Mouse (Mus musculus) natural killer cell, adult 2 months (primary cell): ENCODE measurements around the gene Rngtt.
"Not testable (repeated sequence)": the region's sequence is repeated elsewhere in the genome, so short reads cannot be mapped to it uniquely, and the experiment has no call there.

ENCODE experiments used
- DNase-seq, 2 experiments: peaks; one replicate each; pipeline ENCODE4 v3.0.0; 2022; ENCODE audit warnings: low spot score in 2 of 2

Rngtt gene

DNA sequence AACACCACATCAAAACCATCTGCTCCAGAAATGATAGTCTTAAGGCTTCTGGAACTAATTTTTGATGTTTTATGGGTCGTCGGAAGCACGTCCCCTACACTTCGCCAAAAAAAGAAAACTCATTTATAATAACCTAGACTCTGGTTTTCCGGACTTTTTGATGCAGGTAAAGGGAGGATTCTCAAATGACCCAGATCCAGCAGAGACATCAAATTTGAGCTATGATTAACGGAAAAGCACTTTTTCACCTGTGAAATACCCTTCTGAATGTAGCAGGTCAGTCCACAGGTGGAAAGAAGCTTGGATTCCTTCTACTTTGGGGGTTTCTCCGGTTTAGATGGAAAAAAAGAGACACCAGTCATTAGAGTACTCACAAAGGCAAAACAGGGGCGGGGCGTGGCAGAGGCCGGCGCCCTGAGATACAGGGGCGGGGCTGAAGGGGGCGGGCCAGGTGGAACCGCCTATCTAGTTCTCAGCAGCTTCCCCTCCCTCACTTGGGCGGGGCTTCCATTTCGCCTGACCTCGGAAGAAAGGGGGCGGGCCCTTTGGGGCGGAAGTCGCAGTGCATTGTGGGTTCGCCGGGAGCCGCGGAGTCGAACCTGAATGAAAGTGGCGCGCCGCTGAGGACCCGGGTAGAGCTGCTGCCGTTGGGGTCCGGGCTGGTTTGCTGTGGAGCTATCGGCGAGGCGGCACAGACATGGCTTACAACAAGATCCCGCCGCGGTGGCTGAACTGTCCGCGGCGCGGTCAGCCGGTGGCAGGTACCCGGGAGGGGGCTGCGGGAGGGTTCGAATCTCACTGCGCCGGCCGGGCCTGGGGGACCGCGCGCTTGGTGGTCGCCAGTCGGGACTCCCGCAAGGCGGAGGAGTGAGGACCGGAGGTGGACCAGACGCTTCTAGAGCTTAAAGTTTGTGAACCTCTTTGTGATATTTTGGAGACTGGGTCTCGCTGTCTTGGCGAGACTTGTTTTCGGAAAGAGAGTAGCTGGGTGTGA lies at the start of gene Rngtt:
Gene Rngtt, plus strand, starts transcription at position 548 of the 994 bp plus-strand sequence.
- DNase-seq = peak; percentile 97 to 98

DNA sequence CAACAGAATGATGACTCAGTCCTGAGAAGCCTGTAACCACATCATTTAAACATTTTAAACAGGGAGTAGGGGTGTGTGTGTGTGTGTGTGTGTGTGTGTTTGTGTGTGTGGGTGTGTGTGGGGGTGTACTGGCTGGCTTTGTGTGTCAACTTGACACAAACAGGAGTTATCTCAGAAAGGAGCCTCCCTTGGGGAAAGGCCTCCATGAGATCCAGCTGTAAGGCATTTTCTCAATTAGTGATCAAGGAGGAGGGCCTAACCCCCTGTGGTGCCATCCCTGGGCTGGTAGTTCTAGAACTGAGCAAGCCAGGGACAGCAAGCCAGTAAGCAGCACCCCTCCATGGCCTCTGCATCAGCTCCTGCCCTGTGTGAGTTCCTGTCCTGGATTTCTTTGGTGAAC lies 49.8 kb upstream of the Rngtt start:
- no peak for DNase-seq

DNA sequence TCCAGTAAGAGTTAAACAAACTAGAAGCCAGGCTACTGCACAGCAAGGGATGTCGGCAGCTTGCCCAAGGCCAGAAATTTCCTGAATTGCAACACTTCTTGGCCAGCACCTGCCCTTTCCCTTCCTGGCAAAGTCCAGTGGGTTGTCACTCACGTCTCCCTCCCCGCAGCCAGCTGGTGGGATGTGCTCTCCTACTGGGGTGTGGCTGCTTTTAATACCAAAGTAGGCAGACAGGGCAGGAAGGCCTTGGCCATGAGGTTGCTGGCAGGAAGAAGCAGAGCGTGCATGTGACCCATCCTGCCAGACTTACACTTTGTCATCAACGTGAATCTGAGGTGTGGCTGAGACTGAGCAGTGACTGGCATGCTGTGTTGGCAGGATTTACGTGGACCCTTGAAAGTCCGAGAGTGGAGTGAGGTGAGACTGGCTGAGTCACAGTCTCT lies 48.8 kb upstream of the Rngtt start:
- peak; percentile 40 to 52 for DNase-seq

DNA sequence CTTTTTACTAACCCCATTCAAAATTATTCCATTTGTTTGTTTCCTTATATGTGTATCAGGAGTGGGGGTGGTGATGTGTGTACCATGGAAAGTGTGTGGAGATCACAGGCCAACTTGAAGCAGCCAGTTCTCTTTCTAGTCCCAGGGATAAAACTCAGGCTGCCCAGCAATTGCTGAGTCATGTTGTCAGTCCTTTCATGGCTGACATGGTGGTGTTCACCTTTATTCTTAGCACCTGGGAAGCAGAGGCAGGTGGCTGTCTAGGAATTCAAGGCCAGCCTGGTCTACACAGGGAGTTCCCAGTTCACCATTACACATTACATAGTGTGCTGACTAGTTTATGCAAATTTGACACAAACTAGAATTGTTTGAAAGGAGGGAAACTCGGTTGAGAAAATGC lies 47.2 kb upstream of the Rngtt start:
- DNase-seq = no peak

DNA sequence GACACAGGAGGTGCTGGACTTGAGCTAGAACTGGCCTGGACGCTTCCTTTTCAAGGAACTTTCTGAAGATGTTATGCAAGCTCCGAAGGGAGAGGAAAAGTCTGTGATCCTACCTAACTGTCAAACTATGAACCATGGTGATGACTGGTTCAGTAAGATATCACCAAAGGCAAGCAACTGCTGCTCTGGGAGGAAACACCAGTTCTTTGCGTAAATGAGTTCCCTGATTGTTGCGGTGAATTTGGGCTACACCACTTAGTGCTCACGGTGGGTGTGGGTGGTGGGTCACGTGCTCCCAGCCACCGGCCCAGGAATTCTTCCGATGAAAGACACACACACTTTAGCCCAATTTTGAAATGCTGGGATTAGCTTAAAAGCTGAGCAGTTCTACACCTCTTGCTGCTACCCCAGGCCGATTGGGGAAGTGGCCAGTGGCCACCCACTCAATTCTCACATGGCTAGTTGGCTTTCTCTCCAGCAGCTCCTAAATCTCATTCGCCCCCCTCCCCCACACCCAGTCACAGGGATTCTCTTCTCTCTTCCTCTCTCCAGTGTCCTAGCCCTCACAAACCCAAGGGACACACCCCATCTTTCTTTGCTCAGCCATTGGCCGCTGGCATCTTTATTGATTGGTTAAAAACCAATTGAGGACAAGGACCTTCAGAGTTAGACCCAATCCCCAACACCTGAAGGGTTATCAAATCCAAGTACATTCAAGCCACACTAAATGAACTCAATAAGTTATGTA lies 45.0 kb upstream of the Rngtt start:
- no peak for DNase-seq

DNA sequence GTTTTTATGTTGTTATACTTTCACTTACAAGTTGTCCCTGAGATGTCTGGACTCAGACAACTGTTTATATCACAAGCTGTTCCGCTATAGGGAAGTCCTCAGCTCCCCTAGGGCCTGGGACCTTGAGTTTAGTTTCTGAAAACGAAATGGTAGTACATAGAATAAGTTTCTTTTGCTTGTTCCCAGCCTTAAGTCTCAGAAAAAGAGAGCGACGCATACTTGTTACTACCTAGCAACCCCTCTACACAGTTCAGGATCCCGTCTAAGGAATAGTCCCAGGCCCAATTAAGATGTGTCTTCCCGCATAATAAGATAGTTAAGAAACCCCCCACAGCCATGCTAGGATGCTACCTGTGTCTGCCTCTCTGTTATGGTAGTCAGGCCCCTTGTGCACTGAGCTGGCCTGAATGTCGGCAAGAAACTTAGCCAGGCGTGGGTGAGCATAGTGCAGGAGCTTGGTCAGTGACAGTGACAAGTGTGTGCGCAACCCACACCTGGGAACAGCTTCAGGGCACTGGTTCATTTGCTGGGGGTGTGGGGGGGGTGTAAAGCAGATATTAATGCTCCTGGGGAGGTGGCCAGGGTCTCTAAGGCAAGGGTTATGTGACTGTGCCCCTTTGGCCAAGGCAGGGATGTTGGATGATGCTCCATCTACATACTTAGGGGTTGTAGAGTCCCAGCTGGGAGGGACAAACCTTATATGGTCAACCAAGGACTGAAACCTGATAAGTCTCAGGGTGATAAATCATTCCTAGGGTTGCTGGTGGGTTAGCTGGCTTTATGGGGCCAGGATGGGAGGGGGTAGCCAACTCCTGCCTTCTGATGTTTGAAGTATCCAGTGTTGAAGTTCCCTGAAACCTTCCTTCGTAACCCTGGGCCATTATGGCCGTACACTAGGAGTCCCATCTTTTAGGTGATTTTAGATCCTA lies 39.5 kb upstream of the Rngtt start:
- DNase-seq = no peak

DNA sequence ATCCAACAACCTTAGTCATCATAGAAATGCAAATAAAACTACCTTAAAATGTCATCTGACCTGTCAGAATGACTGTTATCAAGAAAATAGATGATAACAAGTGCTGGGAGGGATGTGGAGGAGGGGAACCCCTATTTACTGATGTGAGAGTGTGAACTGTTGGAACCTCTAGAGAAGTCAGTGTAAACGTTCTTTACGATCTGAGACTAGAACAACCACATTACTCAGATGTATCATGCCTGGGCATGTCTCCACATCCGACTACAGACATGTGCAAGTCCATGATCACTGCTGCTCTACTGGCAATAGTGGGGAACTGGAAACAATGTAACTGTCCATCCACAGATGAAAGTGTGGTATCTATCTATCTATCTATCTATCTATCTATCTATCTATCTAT lies 36.7 kb upstream of the Rngtt start:
- DNase-seq = no peak

DNA sequence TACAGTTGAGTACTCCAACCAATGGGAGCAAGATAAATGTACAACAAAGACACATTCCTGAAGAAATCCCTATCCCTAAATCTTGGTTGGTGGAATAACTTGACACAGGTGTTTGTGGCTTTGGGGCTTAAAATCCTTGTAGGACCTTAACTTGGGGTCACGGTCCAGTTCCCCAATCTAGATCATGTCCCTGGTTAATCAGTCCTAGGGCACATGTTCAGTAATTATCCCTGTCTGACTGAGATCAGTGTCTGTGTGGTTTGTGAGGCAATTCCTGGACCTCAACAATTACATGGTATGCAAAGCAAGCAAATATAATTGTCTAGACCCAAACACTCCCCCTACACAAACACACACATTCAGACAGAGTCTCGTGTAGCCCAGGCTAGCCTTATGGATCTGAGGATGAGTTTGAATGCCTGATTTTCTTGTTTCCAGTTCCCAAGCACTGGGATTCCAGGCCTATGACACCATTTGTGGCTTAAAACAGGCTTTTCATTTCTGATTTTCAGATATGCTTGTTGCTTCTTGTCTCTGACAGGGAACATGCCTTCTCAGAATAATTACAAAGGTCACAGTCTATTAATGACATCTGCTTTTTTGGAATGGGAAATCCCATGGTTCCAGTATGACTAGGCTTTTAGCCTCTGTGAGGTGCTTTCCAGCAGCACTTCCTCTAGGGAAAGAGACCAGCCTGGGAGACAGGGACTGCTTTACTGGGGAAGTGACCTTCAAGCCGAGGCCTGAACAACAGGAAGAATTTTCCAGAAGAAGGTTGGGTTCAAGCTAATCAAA lies 28.0 kb upstream of the Rngtt start:
- DNase-seq = no peak

DNA sequence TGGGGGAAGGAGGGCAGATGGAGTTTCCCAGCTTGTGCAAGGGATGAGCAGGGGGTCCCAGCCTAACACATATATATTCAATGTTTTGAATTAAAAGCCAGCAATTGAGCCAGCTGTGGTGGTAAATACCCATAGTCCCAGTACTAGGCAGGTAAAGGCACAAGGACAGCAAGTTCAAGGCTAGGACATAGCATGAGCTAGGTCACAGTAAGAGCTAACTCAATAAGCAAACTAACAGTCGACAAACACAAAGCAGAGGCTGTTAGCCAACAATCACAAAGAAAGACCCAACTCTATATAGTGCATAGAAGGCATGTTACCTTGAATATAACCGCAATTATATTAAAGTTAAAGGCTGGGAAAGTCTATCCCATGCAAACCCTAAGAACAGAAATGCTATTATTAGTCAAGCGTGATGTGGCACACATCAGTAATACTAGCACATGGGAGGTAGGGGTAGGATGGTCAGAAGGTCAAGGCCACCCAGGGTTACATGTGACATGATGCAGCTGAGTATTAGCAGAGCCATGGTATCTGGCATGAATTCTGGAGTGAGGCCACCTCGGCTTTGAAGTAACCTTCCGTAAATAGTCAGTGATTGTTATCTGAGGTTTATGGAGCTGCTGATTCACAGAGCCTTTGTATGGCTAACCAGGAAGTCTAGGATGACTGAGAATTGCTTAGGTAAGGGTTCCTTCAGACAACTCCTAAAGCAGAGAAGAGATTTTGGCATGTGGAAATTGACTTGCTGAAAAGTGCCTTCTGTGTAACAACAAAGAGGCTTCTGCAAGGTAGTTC lies 25.8 kb upstream of the Rngtt start:
- DNase-seq = no peak

DNA sequence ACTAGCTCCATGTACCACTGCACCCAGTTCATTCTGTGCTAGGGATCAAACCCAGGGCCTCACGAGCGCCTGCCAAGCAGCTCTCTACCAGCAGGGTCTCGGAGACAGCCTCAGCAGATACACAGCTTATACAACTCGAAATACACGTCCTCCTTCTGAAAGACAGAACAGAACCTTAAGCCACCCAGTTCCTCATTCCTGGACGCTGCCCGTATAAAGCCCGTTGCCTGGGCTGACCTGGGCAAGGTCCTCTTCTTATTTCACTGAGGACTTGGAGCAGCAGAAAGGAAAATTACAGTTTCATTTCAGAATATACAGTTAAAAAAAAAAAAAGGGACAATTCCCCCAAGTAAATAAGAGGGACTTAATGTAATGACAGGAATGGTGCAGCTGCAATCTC lies 24.7 kb upstream of the Rngtt start:
- DNase-seq = no peak

DNA sequence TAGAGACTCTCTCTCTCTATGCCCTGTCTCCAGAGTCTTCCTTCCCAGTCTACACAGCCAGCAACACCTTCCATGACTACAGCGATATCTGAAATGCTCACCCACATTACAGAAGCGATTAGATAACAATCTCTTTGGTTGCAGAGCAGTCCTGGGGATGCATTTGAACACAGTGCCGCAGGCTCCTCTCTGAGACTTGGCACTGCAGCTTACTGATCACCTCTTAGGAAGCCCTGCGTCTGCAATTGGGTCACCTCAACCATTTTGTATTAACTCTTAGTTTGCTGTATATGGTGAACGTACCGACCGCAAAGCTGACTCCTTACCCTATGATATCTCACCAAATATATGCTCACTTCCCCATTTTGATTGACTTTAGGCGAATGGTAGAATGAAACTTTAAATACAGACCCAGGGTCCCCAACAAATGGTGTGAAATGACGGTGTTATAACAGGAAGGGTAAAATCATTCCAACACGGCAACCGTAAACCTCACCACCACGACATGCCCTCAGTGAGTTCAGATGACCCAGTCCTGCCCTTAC lies 20.9 kb upstream of the Rngtt start:
- DNase-seq = peak; percentile 6 to 13

DNA sequence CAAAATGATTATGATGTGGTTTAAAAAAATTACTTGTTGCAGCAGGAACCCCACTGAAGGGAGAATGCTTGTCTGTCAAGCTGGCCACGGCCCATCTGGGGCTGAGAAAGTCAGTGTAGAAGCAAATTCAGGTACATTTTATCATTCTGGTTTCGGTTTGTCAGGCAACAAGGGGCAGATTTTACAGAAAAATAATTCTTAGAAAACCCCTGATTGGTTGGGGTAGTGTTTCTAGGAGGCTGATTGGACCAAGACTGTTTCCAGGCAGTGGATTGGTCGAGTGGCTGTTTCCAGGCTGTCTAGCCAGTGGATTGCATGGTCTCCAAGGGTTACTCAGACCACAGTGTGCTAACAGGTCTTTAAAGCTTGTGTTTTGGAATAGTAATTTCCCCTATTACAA lies 20.1 kb upstream of the Rngtt start, which contains the start of gene Pnrc1:
Gene Pnrc1, minus strand, starts transcription at position 162 of the 400 bp plus-strand sequence.
- peak; percentile 53 to 55 for DNase-seq

DNA sequence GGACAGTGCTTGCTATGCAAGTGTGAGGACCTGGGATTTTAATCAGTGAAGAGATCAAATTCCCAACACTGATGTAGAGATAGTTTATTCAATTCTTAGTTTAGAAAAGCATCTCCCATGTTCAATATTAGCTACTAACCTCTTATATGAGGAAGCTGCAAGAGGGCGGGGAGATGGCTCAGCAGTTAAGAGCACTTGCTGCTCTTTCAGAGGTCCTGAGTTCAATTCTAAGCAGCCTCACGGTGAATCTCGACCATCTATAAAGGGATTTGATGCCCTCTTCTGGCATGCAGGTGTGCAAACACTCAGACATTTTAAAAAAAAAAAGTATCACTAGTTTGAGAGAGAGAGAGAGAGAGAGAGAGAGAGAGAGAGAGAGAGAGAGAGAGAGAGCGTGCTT lies 19.2 kb upstream of the Rngtt start:
- no peak for DNase-seq

DNA sequence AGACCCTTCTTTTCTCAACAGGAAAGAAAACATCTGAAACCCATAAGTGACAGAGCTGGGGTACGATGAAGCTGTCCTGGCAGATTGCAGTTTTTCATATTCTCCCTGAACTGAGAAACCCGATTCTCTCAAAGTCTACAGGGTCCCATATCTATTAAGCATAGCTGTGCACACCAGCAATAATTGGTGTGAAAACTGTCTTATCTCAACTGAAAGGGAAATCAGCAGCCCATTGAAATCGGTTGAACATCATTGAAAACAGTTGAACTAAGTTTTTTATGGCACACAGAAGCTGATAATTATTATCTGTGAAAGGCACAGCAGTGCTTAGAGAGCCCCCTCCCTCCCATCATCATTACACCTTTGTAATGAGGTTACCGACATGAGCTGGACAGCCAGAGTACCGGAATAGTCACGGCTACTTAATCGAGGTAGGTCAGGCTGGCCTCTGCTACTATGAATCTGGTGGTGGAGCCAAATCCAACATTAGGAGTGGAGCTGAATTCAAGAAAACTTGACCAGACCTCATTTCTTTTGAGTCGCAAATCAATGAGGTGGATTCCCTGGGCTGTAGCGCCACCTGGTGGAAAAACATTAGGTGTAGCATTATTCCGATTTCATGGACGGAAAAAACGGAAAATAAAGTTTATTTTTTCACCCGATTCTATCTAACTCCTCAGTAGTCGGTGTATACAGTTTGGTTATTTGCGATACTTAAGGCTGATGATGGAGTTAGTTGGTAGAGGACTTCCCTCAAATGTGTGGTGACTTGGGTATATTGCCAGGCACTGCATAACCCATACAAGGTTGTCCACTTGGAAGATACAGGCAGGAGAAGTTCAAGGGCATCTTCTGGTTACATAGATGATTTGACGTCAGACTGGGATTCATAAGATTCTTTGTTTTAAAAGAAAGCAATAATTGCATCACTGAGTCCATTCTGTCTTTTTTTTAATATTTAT lies 17.4 kb upstream of the Rngtt start:
- peak; percentile 68 to 78 for DNase-seq

DNA sequence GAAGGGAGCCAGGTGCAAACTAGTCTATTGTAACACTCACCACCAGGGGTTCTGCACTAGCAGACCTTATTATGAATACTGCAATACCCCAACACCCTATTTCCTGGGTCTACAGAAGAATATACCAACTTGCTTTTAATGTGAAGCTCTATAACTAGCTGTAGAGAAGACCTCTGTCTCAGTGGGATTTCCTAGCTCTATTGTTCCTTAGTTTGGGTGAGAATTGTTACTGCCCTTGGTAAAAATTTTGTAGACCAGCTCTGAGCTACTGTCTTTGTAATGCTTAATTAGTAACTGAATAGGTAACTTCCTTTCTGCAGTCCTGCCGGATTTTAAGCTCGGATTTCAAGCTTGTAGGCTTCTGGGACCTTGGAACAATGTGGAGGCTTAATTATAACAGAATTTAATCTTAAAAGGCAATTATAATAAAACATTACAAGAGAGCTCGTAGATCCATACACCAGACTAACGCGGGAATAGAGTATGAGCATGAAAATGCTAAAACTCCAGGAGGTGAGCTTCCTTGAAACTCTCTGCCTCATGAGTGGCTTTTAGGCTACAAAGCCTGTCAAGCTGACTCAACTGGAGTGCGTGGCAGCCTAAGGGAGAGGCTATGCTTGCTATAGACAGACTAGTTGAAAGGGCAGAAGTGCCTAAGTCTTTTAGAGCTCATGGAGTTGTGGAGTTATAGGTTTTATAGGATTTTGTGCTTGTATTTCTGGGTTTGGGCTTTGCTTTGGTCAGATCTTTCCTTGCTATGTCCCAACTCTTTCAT lies 9.0 kb upstream of the Rngtt start:
- not testable (repeated sequence) for DNase-seq

DNA sequence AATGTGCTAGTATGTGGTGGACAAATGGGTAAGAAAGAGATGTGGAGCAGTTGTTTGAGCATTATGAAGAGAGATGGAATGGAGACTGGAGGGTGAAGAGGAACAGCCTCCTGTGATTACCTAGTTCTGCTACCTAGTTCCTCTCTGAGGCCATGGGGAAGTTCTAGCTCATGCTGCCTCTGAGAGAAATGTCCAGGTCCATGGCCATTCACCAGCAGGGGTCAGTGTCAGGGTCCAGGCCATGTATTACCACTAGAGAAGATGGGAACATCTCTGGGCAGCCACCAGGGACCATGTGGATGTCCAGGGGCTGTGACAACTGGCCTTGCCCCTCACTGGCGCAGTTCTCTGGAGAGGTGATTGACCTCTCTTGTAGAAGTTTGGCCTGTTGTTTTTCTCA lies 7.1 kb upstream of the Rngtt start:
- no peak for DNase-seq

DNA sequence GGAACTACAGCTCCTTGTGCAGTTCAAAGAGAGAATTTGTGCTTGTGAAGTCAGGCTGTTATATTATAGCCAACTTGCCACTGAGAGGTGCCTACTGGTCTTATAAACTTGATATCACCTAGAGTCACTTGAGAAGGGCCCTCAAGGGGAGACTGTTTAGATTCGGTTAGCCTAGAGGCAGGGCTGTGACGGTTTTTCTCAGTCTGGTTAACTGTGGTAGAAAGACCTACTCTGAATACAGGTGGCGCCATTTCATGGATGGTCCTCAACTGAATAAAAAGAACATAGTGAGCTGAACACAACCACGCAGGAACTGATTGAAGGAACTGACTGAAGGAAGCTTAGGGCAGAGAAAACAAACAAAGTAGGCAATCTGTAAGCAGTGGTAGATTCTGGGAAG lies 3.0 kb upstream of the Rngtt start:
- no peak for DNase-seq
